Mouse (Mus musculus) retina, postnatal 1 day (tissue): ENCODE measurements around the gene Epn1.
"Not testable (repeated sequence)": the region's sequence is repeated elsewhere in the genome, so short reads cannot be mapped to it uniquely, and the experiment has no call there.

Source experiments
- DNase-seq: peaks from one replicate; pipeline ENCODE4 v3.0.0-alpha.2; 2012

The Epn1 gene

GRCm38 (mm10) chr7:5059421-5059820 lies 20.6 kb upstream of the Epn1 start:
- no peak for DNase-seq

DNA sequence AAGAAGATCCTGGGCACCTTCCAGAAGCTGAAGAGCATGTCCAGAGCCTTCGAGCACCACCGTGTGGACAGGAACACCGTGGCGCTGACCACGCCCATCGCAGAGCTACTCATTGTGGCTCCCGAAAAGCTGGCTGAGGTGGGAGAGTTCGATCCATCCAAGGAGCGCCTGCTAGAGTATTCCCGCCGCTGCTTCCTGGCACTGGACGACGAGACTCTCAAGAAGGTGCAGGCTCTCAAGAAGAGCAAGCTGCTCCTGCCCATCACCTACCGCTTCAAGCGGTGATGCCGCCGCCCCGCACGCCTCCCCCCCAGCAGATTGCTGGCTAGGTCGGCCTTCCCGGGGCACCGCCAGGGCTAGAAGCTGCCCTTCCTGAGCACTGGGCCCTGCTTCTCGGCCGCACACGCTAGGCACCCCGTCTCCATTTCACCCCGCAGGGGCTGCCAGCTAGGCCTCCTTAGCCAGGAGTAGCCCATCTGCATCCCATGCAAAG lies 19.8 kb upstream of the Epn1 start:
- peak; percentile 87 for DNase-seq

DNA sequence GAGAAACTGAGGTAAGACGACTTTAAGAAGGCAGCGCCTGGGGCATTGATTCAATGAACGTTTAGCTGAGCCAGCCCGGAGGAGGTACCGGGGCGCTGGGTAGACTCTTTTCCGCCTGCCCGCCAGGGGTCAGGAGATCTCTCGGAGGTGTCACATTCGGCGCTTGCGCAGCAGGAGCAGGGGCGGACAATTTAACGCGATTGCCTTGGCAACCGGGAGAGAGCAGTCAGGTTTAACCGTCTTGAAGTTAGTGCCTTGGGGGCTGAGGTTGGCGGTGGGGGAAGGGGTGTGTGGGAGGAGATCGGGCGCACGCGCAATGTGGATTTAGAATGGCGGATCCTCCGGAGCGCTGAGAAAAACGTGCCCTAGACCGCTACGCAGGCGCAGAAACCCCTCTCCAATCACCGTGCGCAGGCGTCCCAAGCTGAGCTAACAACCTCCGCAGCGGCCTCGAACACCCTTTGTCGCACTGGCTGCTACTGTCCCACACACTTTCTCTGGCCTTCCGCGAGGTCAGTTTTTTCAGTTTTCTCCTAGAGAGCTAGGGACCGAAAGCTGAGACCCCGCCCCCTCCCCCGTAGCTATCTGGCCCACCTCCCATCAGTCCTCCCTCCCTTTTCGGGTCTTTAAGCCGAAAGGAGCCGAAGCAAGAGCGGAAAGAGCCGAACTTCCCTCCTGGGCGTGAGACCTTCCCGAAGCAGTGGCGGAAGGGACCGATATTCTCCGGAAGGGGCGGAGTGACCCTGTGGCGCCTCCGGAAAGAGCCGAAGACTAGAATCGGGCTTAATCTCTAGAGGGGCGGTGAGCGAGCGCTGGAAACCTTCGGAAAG lies 18.9 kb upstream of the Epn1 start:
- peak; percentile 99 for DNase-seq

- peak; percentile 95 for DNase-seq
Observed at GRCm38 (mm10) chr7:5061774-5062359, 18.2 kb upstream of the Epn1 start, which contains the start of gene U2af2. Gene U2af2 (plus strand): TSS chr7:5062143.

GRCm38 (mm10) chr7:5062360-5063001 lies 17.6 kb upstream of the Epn1 start:
- peak; percentile 93 for DNase-seq

DNA sequence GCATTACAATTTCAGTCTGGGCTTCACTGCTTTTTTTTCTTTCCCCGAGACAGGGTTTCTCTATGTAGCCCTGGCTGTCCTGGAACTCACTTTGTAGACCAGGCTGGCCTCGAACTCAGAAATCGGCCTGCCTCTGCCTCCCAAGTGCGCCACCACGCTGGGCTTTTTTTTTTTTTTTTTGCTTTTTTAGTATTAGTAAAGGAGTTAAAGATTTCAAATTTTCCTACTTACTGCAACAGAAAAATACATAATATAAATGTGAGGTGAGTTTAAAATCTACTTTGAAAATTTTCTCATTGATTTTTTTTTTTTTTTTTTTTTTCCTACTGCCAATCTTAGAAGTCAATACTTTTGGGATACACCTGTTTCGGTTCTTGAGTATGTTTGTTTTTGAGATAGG lies 15.1 kb upstream of the Epn1 start:
- DNase-seq: no peak

DNA sequence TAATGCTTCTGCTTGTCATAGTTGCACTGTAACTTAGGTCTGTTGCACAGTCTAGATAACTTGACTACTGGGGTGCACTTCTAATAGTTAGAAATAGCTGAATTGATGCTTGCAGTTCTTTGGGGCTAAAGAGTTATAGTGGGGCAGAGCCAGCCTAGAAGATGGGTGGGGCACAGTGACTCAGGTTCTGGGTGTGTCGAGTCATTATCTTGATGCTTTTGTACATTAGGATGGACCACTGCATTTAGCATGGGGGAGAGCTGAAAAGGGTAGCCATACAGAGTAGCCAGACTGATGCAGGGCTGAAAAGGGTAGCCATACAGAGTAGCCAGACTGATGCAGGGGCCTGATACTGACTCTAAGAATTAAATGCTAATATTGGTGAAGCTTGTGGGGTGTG lies 6.4 kb upstream of the Epn1 start:
- DNase-seq: no peak

DNA sequence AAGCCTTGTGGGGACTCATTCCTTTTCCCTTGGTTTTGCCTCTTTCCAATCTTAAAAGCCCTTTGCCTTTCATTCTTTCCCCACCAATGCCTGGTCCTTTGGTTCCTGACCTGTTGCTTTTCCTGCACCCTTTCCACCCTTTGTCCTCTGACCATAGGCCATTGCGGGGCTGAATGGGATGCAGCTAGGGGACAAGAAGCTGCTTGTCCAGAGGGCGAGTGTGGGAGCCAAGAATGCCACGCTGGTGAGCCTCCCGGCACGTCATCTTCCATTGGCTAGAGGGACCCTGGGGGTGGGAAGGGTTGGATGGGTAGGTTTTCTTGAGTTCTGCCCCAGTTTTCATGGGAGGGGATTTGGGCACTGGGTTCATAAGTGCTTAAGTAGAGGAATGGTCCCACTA lies 5.1 kb upstream of the Epn1 start:
- DNase-seq: no peak

DNA sequence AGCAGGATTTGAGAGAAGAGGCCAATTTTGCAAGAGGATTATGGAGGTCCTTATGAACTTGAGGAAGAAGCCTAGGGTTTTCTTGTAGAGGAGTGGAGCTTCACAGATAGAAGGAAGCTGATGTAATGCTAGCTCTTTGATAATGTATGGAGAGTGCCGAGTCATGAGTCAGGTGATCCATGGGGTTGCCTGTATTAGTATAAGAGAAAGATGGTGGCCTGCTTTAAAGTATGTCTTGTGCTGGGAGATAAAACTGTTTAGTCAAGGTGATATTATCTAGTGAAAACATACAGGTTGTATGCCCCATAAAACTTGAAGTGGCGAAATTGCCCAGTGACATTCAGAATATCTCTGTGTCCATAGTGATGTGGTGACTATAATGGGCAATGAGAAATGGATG lies 3.1 kb upstream of the Epn1 start:
- no peak for DNase-seq

DNA sequence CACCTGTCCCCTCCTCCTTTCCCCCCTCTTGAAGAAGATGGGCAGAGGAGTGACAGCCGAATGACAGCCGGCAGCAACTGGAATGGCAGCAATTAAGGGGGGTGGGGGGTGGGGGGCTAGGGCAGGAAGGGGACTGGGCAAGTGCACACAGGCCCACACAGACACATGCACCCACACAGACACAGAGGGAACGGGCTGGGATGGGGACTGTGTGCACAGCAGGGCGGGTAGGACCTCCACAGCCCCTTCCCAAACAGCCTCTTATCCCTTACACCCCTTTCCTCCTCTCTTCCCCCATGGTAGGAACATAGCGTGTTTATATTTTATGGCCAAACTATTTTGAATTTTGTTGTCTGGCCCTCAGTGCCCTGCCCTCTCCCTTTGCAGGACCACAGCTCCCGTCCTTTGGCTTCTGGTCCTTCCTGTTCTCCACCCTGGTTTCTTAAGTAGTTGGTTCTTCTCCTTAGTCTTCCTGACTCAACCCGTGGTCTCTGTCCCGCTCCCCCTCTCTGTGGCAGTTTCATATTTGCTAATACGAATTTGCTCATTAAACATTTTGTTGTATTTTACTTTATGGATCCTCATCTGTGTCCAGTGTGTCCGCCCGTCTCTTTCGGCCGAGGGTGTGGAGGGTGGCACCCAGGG lies 548 bp upstream of the Epn1 start:
- not testable (repeated sequence) for DNase-seq

DNA sequence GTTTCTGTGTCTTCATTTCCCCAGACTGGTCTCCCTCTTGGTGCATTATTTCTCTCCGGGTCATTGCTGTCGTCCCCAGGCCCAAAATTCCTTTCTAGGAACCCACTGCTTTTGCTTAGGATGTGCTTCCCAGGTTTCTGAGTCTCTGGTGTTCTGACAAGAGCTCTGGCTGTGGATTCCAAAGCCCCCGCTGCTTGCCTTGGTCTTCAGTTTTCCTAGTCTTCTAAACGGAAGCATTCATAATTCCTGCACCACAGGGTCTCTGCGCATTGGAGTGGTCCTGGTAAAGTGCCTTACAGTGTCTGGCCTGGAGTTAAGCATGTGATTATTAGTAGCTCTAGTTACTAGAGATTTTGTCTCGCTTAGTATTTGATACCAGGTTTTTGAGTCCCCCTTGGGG lies 780 bp downstream of the Epn1 start:
- no peak for DNase-seq

- DNase-seq: no peak
Observed at GRCm38 (mm10) chr7:5081241-5081640, 1.2 kb downstream of the Epn1 start.

- DNase-seq: no peak
Observed at GRCm38 (mm10) chr7:5081939-5082338, 1.9 kb downstream of the Epn1 start.

GRCm38 (mm10) chr7:5083325-5084105 lies 3.5 kb downstream of the Epn1 start:
- no peak for DNase-seq

GRCm38 (mm10) chr7:5085512-5085911 lies 5.5 kb downstream of the Epn1 start:
- no peak for DNase-seq

GRCm38 (mm10) chr7:5086921-5087440 lies 6.9 kb downstream of the Epn1 start:
- no peak for DNase-seq

DNA sequence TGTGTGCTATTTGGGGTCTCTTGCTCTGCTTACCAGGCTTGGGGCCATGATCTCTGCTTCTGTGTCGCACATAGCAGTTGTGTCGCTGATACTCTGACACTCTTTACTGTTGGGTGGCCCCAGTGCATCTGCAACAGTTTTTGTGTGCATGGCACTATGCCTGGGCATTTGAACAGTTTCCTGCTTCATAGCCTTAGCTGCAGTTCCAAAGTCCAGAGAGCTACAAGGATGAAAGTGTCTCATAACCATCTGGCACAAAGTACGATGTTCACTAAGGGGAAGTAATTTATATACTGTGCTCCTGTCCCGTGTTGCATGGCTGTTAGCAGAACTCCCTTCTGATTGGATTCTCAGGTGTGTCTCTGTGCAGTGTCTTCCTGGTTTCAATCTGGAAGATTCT lies 7.9 kb downstream of the Epn1 start:
- DNase-seq: no peak

DNA sequence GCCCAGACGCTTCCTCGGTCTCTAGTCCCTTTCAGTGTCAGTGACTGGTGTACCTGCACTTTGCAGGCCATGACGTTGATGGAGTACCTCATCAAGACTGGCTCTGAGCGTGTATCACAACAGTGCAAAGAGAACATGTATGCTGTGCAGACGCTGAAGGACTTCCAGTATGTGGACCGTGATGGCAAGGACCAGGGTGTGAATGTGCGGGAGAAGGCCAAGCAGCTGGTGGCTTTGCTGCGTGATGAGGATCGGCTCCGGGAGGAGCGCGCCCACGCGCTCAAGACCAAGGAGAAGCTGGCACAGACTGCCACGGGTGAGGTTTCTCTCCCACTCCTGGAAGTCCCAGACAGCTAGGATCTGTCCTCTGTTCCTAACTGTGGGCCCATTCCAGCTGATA lies 9.8 kb downstream of the Epn1 start:
- no peak for DNase-seq

- no peak for DNase-seq
Observed at GRCm38 (mm10) chr7:5091008-5091728, 11.1 kb downstream of the Epn1 start.

- no peak for DNase-seq
Observed at GRCm38 (mm10) chr7:5092381-5092780, 12.3 kb downstream of the Epn1 start.

DNA sequence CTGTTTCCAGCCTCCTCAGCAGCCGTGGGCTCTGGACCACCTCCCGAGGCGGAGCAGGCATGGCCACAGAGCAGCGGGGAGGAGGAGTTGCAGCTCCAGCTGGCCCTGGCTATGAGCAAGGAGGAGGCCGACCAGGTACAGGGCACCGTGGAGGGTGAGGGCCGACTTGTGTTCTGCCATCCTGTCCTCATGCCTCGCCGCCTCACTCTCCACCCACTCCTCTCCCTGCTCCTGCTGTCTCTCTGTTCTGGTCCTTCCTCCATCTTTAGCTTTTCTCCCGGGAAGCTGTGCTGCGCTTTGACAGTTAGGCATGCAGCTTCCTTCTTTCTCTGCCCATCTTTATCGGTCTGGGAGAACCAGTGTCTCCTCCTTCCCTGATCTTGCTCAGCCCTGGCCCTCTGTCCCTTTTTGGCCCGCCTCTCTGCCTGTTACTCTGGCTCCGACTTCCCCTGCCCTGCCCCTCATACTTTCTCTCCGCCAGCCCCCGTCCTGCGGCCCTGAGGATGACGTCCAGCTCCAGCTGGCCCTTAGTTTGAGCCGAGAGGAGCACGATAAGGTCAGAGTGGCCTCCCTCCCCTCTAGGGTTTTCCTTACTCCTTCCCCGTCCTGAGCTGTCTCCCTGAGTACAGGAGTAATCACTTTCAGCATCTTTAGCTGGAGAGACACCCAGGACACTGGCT lies 12.9 kb downstream of the Epn1 start:
- DNase-seq: no peak
